Mouse (Mus musculus): ENCODE results near the gene Grik3. TPM values are rescaled to one million over a fixed set of nuclear protein-coding genes. Genes with fewer than 3 reads are reported as not detected.

Gene Grik3
- total and polyA plus RNA-seq, 3 experiments = not detected

DNA sequence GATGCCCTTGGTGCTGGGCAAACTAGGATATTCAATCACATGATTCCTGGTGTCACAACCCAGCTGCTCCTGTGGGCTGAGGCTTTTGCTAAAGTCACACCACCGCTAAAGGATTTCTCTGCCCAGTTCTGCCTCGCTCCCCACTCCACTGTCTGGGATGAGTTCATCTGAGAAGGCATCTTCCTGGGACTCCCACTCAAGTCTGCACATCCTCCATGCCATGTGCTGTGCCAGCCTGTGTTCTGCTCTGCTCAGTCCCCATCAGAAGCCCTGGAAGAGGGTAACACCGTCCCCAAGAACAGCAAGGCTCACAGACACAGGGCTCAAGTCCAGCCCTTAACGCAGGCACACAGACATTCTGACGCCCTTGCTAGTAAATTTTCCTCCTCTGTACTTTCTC lies 265.9 kb downstream of the Grik3 start:
- dilution Hi-C loops (cut with MboI; ENCODE audit: extremely low pct_ligation_motif_present, extremely low pct_unique_long_range_greater_than_20kb, low sequenced_read_pairs) (no loop called here), in situ Hi-C loops (cut with MboI; ENCODE audit: low pct_ligation_motif_present, low pct_unique_long_range_greater_than_20kb, low sequenced_read_pairs) (no loop called here)
- Histone ChIP-seq H3K4me3 (replicated peaks in 1 of 3; ENCODE audit: low read depth in 2 of 3, low read length in 2 of 3, poor library complexity in 1 of 3) (no peak overlapping the region), H3K27me3 (replicated peaks) (peaks cover 66% of the 10 kb centered on the region), H3K4me2 (ENCODE audit: insufficient read depth, low read depth, poor library complexity, severe bottlenecking) (no peak overlapping the region), H3K4me1 (ENCODE audit: control insufficient read depth in 1 of 2, insufficient read depth in 2 of 2) (no peaks in the 10 kb centered on the region), H3K27ac (ENCODE audit: insufficient read depth, low read depth) (no peak overlapping the region), H3K9ac (ENCODE audit: insufficient read depth, low read depth) (no peak overlapping the region), H3K9me3 (replicated peaks; ENCODE audit: low read length) (no peaks in the 10 kb centered on the region), H3K79me2 (replicated peaks; ENCODE audit: control insufficient read depth, extremely low read depth, insufficient read depth, poor library complexity, severe bottlenecking) (no peaks in the 10 kb centered on the region), H3K36me3 (replicated peaks in 1 of 2; ENCODE audit: control insufficient read depth in 1 of 2, insufficient read depth in 1 of 2, low read length in 1 of 2) (no peaks in the 10 kb centered on the region)
- TF ChIP-seq MAX (IDR thresholded peaks at IDR 0.05; ENCODE audit: low read length) (no peak), JUN (IDR thresholded peaks at IDR 0.05; ENCODE audit: insufficient read depth, low read depth, low read length) (no peak), ZKSCAN1 (IDR thresholded peaks at IDR 0.05; ENCODE audit: borderline replicate concordance, low read depth, low read length) (no peak), CTCF (conservative IDR thresholded peaks at IDR 0.05 in 1 of 2, IDR thresholded peaks at IDR 0.05 in 1 of 2; ENCODE audit: low read depth in 2 of 2, low read length in 2 of 2) (no peak), PAX5 (IDR thresholded peaks at IDR 0.05; ENCODE audit: low read length) (no peak), CHD2 (IDR thresholded peaks at IDR 0.05; ENCODE audit: low read length) (no peak), MAZ (IDR thresholded peaks at IDR 0.05; ENCODE audit: low read depth, low read length) (no peak), BHLHE40 (IDR thresholded peaks at IDR 0.05; ENCODE audit: low read depth, low read length) (no peak)
- DNase-seq (ENCODE audit: extremely low read depth) = no peak

- dilution Hi-C loops (cut with MboI; ENCODE audit: extremely low pct_ligation_motif_present, extremely low pct_unique_long_range_greater_than_20kb, low sequenced_read_pairs) = no loop called here
These were observed 269.8 kb downstream of the Grik3 start for GRCm38 (mm10) chr4:125760326-125760725.

GRCm38 (mm10) chr4:125763056-125763455 lies 272.6 kb downstream of the Grik3 start:
- H3K79me2 ChIP-seq (replicated peaks; ENCODE audit: control insufficient read depth, extremely low read depth, insufficient read depth, poor library complexity, severe bottlenecking) = no peaks in the 10 kb centered on the region
- no peaks in the 10 kb centered on the region for H3K36me3 ChIP-seq (replicated peaks in 1 of 2; ENCODE audit: control insufficient read depth in 1 of 2, insufficient read depth in 1 of 2, low read length in 1 of 2)
- peaks cover 77% of the 10 kb centered on the region for H3K27me3 ChIP-seq (replicated peaks)
- TF ChIP-seq MXI1 (IDR thresholded peaks at IDR 0.05; ENCODE audit: low read depth, low read length) (no peak), MAZ (IDR thresholded peaks at IDR 0.05; ENCODE audit: low read depth, low read length) (no peak), CTCF (conservative IDR thresholded peaks at IDR 0.05 in 1 of 2, IDR thresholded peaks at IDR 0.05 in 1 of 2; ENCODE audit: low read depth in 2 of 2, low read length in 2 of 2) (no peak), CHD2 (IDR thresholded peaks at IDR 0.05; ENCODE audit: low read length) (no peak), USF2 (conservative IDR thresholded peaks at IDR 0.05; ENCODE audit: low read depth, low read length) (no peak), EP300 (IDR thresholded peaks at IDR 0.05; ENCODE audit: low read length) (no peak)
- H3K4me3 ChIP-seq (replicated peaks in 1 of 3; ENCODE audit: low read depth in 2 of 3, low read length in 2 of 3, poor library complexity in 1 of 3) = no peak overlapping the region
- no peak for DNase-seq (ENCODE audit: extremely low read depth)
- H3K4me2 ChIP-seq (ENCODE audit: insufficient read depth, low read depth, poor library complexity, severe bottlenecking) = no peak overlapping the region
- H3K9me3 ChIP-seq (replicated peaks; ENCODE audit: low read length) = no peaks in the 10 kb centered on the region
- no peaks in the 10 kb centered on the region for H3K4me1 ChIP-seq (ENCODE audit: control insufficient read depth in 1 of 2, insufficient read depth in 2 of 2)
- dilution Hi-C loops (cut with MboI; ENCODE audit: extremely low pct_ligation_motif_present, extremely low pct_unique_long_range_greater_than_20kb, low sequenced_read_pairs) (no loop called here), in situ Hi-C loops (cut with MboI; ENCODE audit: low pct_ligation_motif_present, low pct_unique_long_range_greater_than_20kb, low sequenced_read_pairs) (loop anchor here (10.0 kb wide), 1 partner anchor 48 kb away; no protein-coding TSS in a partner anchor)
- no peak overlapping the region for H3K9ac ChIP-seq (ENCODE audit: insufficient read depth, low read depth)
- H3K27ac ChIP-seq (ENCODE audit: insufficient read depth, low read depth) = no peak overlapping the region

More at GRCm38 (mm10) chr4:125760326-125760725, 269.8 kb downstream of the Grik3 start:
- no peaks in the 10 kb centered on the region for H3K36me3 ChIP-seq (replicated peaks in 1 of 2; ENCODE audit: control insufficient read depth in 1 of 2, insufficient read depth in 1 of 2, low read length in 1 of 2)
- no peak for DNase-seq (ENCODE audit: extremely low read depth)
- peaks cover 79% of the 10 kb centered on the region for H3K27me3 ChIP-seq (replicated peaks)
- H3K79me2 ChIP-seq (replicated peaks; ENCODE audit: control insufficient read depth, extremely low read depth, insufficient read depth, poor library complexity, severe bottlenecking) = no peaks in the 10 kb centered on the region
- no peak overlapping the region for H3K9ac ChIP-seq (ENCODE audit: insufficient read depth, low read depth)
- no peak overlapping the region for H3K4me2 ChIP-seq (ENCODE audit: insufficient read depth, low read depth, poor library complexity, severe bottlenecking)
- H3K4me3 ChIP-seq (replicated peaks in 1 of 3; ENCODE audit: low read depth in 2 of 3, low read length in 2 of 3, poor library complexity in 1 of 3) = no peak overlapping the region
- no peaks in the 10 kb centered on the region for H3K9me3 ChIP-seq (replicated peaks; ENCODE audit: low read length)
- in situ Hi-C loops (cut with MboI; ENCODE audit: low pct_ligation_motif_present, low pct_unique_long_range_greater_than_20kb, low sequenced_read_pairs) = loop anchor here (10.0 kb wide), 1 partner anchor 46 kb away; no protein-coding TSS in a partner anchor
- TF ChIP-seq CHD2 (IDR thresholded peaks at IDR 0.05; ENCODE audit: low read length) (no peak), IRF4 (IDR thresholded peaks at IDR 0.05; ENCODE audit: low read depth, low read length) (no peak), POLR2A (IDR thresholded peaks at IDR 0.05; ENCODE audit: low read depth, low read length) (no peak), POLR2AphosphoS2 (IDR thresholded peaks at IDR 0.05; ENCODE audit: low read depth, low read length) (no peak), ZMIZ1 (IDR thresholded peaks at IDR 0.05; ENCODE audit: low read depth, low read length) (no peak), MAX (IDR thresholded peaks at IDR 0.05; ENCODE audit: low read length) (no peak), USF1 (IDR thresholded peaks at IDR 0.05; ENCODE audit: low read depth, low read length) (no peak), SIN3A (IDR thresholded peaks at IDR 0.05; ENCODE audit: low read length) (no peak), CHD1 (IDR thresholded peaks at IDR 0.05; ENCODE audit: low read depth, low read length) (no peak), JUND (conservative IDR thresholded peaks at IDR 0.05; ENCODE audit: low read depth, low read length) (no peak), MEF2A (IDR thresholded peaks at IDR 0.05; ENCODE audit: borderline replicate concordance, low read depth, low read length) (no peak), SMC3 (IDR thresholded peaks at IDR 0.05; ENCODE audit: low read depth, low read length) (no peak), TBP (conservative IDR thresholded peaks at IDR 0.05; ENCODE audit: low read depth, low read length) (no peak)
- no peak overlapping the region for H3K27ac ChIP-seq (ENCODE audit: insufficient read depth, low read depth)
- no peaks in the 10 kb centered on the region for H3K4me1 ChIP-seq (ENCODE audit: control insufficient read depth in 1 of 2, insufficient read depth in 2 of 2)

Data from CH12.LX (cell line).